Mouse (Mus musculus) heart, postnatal 10 days (tissue): ENCODE measurements around the gene Zbtb32. TPM values are rescaled to one million over a fixed set of nuclear protein-coding genes. Genes with fewer than 3 reads are reported as not detected.
A peak's percentile ranks its signal among the peaks of the same experiment; 100 is the strongest.

Source experiments
- DNase-seq, 2 experiments: peaks; one replicate each; pipeline ENCODE4 v3.0.0; 2021
- intact Hi-C: fragments of 180-260 bp; cut with DNase I; formaldehyde crosslinking; loops from one replicate; pipeline ENCODE4 v1.15.1; 2025
- total RNA-seq, 2 experiments: library from RNA; stranded (reverse); gene quantifications; 2 replicates each; pipeline ENCODE4 v1.2.3; 2021

The Zbtb32 gene
- total RNA-seq, 2 experiments from 2014 or later = not detected

- no peak for DNase-seq
- intact Hi-C loops = no loop called here
Measured at GRCm38 (mm10) chr7:30581547-30581946, 17.2 kb downstream of the Zbtb32 start.

- intact Hi-C loops = no loop called here
- DNase-seq = no peak
Measured at GRCm38 (mm10) chr7:30579950-30580349, 18.8 kb downstream of the Zbtb32 start.

GRCm38 (mm10) chr7:30572969-30573368, 25.7 kb downstream of the Zbtb32 start:
- DNase-seq = peak; percentile 84 to 87
- intact Hi-C loops = no loop called here

GRCm38 (mm10) chr7:30572389-30572788, 26.3 kb downstream of the Zbtb32 start:
- no peak for DNase-seq
- intact Hi-C loops = no loop called here

- intact Hi-C loops = no loop called here
- DNase-seq = no peak
Measured at GRCm38 (mm10) chr7:30567555-30567954, 31.2 kb downstream of the Zbtb32 start.

GRCm38 (mm10) chr7:30566033-30566432, 32.7 kb downstream of the Zbtb32 start:
- intact Hi-C loops = no loop called here

GRCm38 (mm10) chr7:30564970-30565571, 33.6 kb downstream of the Zbtb32 start, which contains the start of gene Igflr1:
Gene Igflr1, plus strand, starts transcription at chr7:30565427.
- intact Hi-C loops = loop anchor here (1.0 kb wide), 1 partner anchor 22 kb away; no protein-coding TSS in a partner anchor
- no peak for DNase-seq

More at GRCm38 (mm10) chr7:30566033-30566432, 32.7 kb downstream of the Zbtb32 start:
- no peak for DNase-seq

GRCm38 (mm10) chr7:30563906-30564280, 34.8 kb downstream of the Zbtb32 start:
- intact Hi-C loops = no loop called here
- DNase-seq = no peak

GRCm38 (mm10) chr7:30563117-30563905, 35.4 kb downstream of the Zbtb32 start, which contains the start of the genes U2af1l4, Gm49396 and Psenen:
Gene U2af1l4, plus strand, starts transcription at chr7:30563301.
Gene Gm49396, plus strand, starts transcription at chr7:30563344.
Gene Psenen, minus strand, starts transcription at chr7:30563627.
- DNase-seq = peak; percentile 98
- intact Hi-C loops = no loop called here

GRCm38 (mm10) chr7:30562526-30563116, 36.1 kb downstream of the Zbtb32 start:
- intact Hi-C loops = no loop called here
- DNase-seq = no peak

GRCm38 (mm10) chr7:30560296-30560695, 38.4 kb downstream of the Zbtb32 start:
- intact Hi-C loops = no loop called here
- no peak for DNase-seq

- intact Hi-C loops = no loop called here
- DNase-seq = peak; percentile 98
Measured at GRCm38 (mm10) chr7:30559443-30559954, 39.2 kb downstream of the Zbtb32 start, which contains the start of gene Lin37. Gene Lin37, minus strand, starts transcription at chr7:30559838.

- DNase-seq = no peak
- intact Hi-C loops = no loop called here
Measured at GRCm38 (mm10) chr7:30558656-30559442, 39.9 kb downstream of the Zbtb32 start.

- DNase-seq = peak in 1 of 2 experiments; percentile 41
- intact Hi-C loops = no loop called here
Measured at GRCm38 (mm10) chr7:30557901-30558514, 40.7 kb downstream of the Zbtb32 start.

- intact Hi-C loops = no loop called here
- DNase-seq = no peak
Measured at GRCm38 (mm10) chr7:30556894-30557536, 41.7 kb downstream of the Zbtb32 start.

GRCm38 (mm10) chr7:30553810-30554584, 44.7 kb downstream of the Zbtb32 start:
- intact Hi-C loops = loop anchor here (5.0 kb wide), 1 partner anchor 182 kb away; no protein-coding TSS in a partner anchor
- DNase-seq = no peak

GRCm38 (mm10) chr7:30553021-30553589, 45.6 kb downstream of the Zbtb32 start:
- DNase-seq = peak; percentile 88
- intact Hi-C loops = loop anchor here (5.0 kb wide), 1 partner anchor 181 kb away; no protein-coding TSS in a partner anchor
